Mouse (Mus musculus): ENCODE measurements around the gene Birc3.
A peak's percentile ranks its signal among the peaks of the same experiment; 100 is the strongest.
"Not testable (repeated sequence)": the region's sequence is repeated elsewhere in the genome, so short reads cannot be mapped to it uniquely, and the experiment has no call there.

Gene Birc3

GRCm38 (mm10) chr9:7866981-7867380 lies 6.0 kb downstream of the Birc3 start:
- peak; percentile 62 for DNase-seq (ENCODE audit: low read depth)

GRCm38 (mm10) chr9:7860976-7861375 lies 12.0 kb downstream of the Birc3 start:
- no peak for DNase-seq (ENCODE audit: low read depth)

- no peak for DNase-seq (ENCODE audit: low read depth)
Measured at GRCm38 (mm10) chr9:7855912-7856311, 17.1 kb downstream of the Birc3 start.

GRCm38 (mm10) chr9:7855374-7855773 lies 17.6 kb downstream of the Birc3 start:
- DNase-seq (ENCODE audit: low read depth) = peak; percentile 69

GRCm38 (mm10) chr9:7854196-7854595 lies 18.8 kb downstream of the Birc3 start:
- not testable (repeated sequence) for DNase-seq (ENCODE audit: low read depth)

GRCm38 (mm10) chr9:7852346-7853230 lies 20.4 kb downstream of the Birc3 start:
- no peak for DNase-seq (ENCODE audit: low read depth)

- no peak for DNase-seq (ENCODE audit: low read depth)
Measured at GRCm38 (mm10) chr9:7851841-7852240, 21.1 kb downstream of the Birc3 start.

GRCm38 (mm10) chr9:7848191-7848590 lies 24.8 kb downstream of the Birc3 start:
- DNase-seq (ENCODE audit: low read depth) = no peak

GRCm38 (mm10) chr9:7846667-7847199 lies 26.3 kb downstream of the Birc3 start:
- no peak for DNase-seq (ENCODE audit: low read depth)

GRCm38 (mm10) chr9:7845216-7845895 lies 27.6 kb downstream of the Birc3 start:
- no peak for DNase-seq (ENCODE audit: low read depth)

GRCm38 (mm10) chr9:7841221-7841620 lies 31.8 kb downstream of the Birc3 start:
- DNase-seq (ENCODE audit: low read depth) = no peak

GRCm38 (mm10) chr9:7837806-7838440 lies 35.1 kb downstream of the Birc3 start:
- peak; percentile 84 for DNase-seq (ENCODE audit: low read depth)

GRCm38 (mm10) chr9:7836905-7837805 lies 35.8 kb downstream of the Birc3 start, which contains the start of gene Birc2:
Birc2 (minus strand) TSS chr9:7837064.
- peak; percentile 97 for DNase-seq (ENCODE audit: low read depth)

- no peak for DNase-seq (ENCODE audit: low read depth)
Measured at GRCm38 (mm10) chr9:7836331-7836730, 36.7 kb downstream of the Birc3 start.

GRCm38 (mm10) chr9:7835302-7835701 lies 37.7 kb downstream of the Birc3 start:
- no peak for DNase-seq (ENCODE audit: low read depth)

- peak; percentile 62 for DNase-seq (ENCODE audit: low read depth)
Measured at GRCm38 (mm10) chr9:7833421-7833820, 39.6 kb downstream of the Birc3 start.

GRCm38 (mm10) chr9:7829531-7830528 lies 43.2 kb downstream of the Birc3 start:
- DNase-seq (ENCODE audit: low read depth) = peak; percentile 68

GRCm38 (mm10) chr9:7828706-7829105 lies 44.3 kb downstream of the Birc3 start:
- DNase-seq (ENCODE audit: low read depth) = peak; percentile 42

- no peak for DNase-seq (ENCODE audit: low read depth)
Measured at GRCm38 (mm10) chr9:7824916-7825315, 48.1 kb downstream of the Birc3 start.

GRCm38 (mm10) chr9:7822758-7823157 lies 50.2 kb downstream of the Birc3 start:
- no peak for DNase-seq (ENCODE audit: low read depth)
